Mouse (Mus musculus) ZHBTc4 (cell line): ENCODE data around the gene Safb.
A peak's percentile ranks its signal among the peaks of the same experiment; 100 is the strongest.
"Not testable (repeated sequence)": the region's sequence is repeated elsewhere in the genome, so short reads cannot be mapped to it uniquely, and the experiment has no call there.

Experiments
- DNase-seq: peaks from one replicate; pipeline ENCODE4 v3.0.0-alpha.2; 2011; ENCODE audit warnings: low read depth, low spot score

Safb gene

DNA sequence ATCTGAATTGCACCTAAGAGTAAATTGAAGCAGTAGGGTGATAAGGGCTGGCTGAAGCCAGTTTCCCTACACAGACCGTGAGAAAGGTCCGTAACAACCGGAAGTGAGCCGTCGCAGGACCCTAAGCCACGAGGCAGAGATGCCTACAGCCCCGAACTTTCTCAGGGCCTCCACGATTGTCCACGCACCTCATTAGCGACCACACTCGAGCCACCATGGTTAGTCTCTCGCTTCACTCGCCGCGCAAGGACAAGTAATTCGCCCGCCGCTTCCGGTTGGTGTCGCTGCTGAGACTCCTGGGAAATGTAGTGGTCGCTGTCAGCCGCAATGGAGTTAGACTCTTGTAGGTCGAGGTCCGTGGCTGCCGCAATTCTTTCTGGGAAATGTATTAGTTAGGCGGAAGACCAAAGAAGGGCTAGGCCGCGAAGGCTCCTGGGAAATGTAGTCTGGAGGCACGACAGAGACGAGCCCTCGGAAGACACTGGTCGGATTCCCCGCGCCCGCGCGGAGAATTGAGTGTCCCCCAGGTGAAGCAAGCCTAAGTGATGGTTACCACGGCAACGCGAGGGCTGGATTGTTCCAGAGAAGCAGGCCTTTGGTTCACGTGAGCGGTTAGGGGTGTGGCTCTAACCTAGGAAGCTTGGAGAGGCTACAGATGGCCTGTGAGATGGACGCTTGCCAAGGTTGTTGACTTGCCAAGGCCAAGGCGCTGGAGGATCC, 25.0 kb downstream of the Safb start, which contains the start of gene 2410015M20Rik:
Gene 2410015M20Rik, minus strand, starts transcription at position 320 of the 720 bp plus-strand sequence.
- peak; percentile 99 for DNase-seq

DNA sequence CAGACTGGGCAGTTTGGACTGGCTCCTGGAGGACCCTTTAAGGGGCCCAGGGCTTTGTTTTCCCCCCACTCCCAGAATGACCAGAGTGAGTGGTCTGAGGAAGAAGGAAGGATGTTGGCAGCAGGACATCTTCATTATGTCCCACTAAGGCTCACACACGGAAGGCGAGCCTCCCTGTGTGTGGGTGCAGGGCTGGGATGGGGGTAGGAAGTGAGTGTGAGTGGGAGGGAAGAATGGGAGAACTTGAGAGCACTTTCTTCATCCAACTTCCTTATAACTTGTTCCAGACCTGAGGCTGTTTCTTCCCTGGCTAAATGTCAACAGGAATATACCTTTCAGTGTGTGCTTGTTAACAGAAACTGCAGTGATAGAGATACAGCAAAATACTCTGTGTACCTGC, 26.7 kb downstream of the Safb start:
- DNase-seq: no peak

DNA sequence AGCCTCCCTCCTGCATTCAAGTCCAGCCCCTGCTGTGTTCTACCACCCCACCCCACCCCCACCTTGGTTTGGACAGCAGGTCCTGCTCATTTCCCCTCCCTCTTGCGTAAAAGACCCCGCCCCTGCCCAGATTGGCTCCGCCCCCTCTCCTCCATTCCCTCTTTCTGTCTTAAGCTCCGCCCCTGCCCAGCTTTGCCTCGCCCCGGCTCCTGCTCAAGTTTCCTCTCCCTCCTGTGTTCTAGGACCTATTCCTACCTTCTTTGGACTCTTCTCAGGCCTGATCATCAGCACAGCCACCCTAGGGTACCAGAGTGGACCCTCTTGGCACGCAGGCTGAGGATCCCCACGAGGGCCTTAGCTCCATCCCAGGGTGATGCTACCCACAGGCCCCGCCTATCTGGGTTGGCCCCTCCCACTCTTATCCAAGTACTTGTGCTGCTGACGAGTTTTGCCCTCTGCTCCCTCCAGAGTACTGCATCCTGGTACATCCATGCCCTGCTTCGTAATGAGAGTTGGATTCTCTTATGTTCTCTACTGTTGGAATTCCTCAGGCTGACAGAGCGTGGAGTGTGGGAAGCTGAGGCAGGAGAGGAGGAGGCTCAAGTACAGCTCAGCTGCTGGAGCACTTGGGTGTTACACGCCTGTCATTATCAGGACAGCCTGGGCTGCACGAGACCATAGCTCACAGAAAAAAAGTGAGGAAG, 27.4 kb downstream of the Safb start:
- DNase-seq: peak; percentile 97

DNA sequence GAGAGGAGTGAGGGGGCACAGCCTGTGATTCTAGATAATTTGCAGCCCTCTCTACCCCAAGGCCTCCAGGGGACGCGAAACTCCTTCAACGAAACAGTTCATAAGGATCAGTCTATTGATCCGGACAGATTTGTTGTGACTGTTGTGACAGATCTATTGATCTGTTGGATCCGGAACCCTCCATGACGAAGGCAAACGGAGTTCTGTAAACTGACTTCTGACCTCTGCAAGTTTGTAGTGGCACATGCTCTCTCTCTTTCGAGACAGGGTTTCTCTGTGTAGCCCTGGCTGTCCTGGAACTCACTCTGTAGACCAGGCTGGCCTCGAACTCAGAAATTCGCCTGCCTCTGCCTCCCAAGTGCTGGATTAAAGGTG, 27.9 kb downstream of the Safb start:
- not testable (repeated sequence) for DNase-seq

DNA sequence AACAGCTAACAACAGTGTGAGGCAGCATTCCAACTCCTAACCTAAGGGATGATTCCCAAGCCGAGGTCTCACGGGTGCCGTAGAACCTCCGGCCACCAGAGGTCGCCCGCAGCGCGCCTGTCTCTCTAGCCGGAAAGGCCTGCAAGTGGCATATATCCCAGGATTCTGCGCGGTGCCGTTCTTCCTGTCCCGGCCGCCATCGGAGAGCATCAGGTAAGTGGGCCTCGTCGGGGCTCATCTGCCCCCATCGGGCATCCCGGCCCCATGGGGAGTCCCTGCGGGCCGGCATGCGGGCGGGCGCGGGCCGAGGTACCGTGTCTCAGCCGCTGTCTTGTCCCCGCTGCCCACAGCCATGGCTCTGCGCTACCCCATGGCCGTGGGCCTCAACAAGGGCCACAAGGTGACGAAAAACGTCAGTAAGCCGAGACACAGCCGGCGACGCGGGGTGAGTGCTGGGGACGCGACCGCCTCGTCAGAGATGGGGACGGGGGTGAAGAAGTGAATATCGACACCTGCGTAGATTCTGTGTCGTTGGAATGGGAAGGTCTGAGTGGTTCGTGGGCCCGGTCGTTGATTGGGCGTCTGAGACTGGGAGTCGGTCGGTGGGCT, 28.7 kb downstream of the Safb start, which contains the start of gene Rpl36:
Gene Rpl36, plus strand, starts transcription at position 181 of the 609 bp plus-strand sequence.
- DNase-seq: peak; percentile 96

DNA sequence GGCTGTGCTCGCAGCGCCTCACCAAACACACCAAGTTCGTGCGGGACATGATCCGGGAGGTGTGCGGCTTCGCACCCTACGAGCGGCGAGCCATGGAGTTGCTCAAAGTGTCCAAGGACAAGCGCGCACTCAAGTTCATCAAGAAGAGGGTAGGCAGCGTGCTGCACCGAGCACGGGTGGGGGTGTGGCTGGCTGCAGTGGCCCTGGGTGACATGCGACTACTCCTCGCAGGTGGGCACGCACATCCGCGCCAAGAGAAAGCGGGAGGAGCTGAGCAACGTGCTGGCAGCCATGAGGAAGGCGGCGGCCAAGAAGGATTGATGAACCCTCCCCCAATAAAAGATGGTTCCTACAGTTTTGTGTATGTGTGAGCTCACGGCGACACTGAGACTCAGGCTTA, 29.3 kb downstream of the Safb start:
- peak; percentile 85 for DNase-seq

DNA sequence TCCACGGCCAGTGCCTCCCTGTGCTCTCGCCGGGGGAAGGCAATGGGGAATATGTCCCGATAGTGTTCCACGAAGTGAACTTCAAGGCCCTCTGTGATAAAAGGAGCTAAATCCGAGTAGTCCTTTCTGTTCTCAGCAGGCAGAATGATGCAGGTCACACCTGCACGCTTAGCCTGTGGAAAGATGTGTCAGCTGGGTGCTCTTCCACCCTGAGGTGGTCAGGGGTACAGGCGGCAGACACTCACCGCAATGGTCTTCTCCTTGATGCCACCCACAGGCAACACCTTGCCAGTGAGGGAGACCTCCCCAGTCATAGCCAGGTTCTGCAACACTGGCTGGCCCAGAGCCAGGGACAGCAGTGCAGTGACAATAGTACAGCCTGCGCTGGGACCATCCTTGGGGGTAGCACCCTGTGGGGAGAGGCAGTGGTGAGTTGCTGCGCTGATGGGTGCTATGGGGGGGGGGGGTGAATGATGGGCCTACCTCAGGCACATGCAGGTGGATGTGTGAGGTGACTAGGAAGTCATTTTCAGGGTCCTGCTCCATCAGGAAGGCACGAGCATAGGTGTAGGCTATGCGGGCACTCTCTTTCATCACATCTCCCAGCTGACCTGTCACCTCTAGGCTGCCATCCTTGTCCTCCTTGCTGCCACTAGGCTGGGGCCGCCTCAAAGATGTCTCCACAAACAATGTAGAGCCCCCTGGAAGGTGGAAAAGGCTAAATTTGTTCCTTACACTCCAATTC, 29.9 kb downstream of the Safb start:
- DNase-seq: peak; percentile 68

DNA sequence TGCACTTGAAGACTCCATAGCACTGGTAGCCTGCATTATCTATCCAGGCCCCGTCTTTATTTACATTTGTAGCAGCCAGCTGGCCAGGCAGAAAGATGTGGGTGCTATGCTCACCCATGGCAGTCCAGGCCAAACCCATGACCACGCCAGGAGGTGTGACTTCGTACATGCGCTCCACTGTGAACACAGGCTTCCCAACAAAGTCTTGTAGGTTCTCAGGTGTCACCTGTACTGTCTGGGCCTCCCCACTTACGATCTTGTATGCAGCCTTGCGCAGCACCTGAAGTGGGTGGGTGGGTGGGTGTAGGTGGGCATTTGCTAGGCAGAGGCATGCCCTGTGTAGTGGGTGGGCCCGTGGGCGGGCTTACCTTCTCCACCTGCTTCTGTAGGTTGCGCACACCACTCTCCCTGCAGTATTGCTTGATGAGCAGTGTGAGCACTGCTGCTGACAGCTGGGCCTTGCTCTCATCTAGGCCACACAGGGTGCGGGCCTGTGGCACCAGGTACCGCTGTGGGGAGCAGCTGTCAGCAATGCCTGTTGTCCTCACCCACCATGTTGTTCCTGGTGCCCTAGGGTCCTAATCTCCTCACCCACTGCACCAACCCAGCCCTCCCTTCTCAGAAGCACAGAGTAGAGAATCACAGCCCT, 30.6 kb downstream of the Safb start:
- peak; percentile 70 for DNase-seq

DNA sequence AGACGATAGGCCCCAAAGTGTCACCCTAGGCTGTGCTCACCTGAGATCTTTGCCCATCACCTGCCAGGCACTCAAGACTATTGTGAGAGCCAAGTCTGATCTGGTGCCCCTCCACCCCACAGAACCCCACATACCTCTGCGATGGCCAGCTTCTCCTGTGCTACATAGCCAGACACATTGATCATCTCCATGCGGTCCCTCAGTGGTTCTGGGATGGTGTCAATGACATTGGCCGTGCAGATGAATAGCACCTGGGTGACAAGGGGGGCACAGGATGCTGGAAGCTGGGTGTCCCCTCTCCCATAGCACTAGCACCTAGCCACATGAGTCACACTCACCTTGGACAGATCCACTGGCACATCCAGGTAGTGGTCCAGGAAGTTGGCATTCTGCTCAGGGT, 31.2 kb downstream of the Safb start:
- DNase-seq: no peak

DNA sequence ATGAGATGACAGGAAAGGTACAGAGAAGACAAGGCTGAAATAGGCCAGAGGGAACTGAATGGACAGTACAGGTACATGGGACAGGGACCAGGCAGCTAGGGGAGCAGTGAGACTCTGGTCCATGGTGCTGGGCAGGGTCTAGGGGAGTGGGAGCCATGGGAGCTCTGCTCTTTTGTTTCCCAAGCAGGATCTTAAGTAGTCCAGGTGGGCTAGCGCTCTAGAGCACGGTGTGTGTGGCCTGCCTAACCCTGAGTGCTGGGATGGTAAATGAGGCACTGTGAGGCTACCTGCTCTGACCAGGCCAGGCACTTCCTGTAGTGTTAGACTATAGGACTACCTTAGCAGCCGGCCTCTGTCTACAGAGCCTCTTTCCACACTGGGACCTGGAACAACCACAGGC, 32.1 kb downstream of the Safb start:
- DNase-seq: peak; percentile 33

DNA sequence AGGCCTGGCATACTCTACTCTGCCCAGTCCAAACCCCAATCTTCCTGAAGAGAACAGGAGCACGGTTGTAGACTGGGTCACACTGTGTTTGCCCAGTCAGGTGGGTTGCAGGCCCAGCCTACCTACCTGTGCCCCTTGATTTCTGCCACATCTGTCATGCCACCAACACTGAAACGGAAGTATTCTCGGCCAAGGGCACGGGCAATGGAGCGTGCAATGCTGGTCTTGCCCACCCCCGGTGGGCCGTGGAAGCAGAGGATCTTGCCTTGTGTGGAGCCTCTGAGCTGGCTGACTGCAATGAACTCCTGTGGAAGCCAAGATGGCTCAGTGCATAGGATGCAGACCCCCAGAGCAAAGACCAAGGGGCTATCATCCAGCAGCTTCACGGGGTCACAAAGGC, 33.0 kb downstream of the Safb start:
- DNase-seq: no peak

DNA sequence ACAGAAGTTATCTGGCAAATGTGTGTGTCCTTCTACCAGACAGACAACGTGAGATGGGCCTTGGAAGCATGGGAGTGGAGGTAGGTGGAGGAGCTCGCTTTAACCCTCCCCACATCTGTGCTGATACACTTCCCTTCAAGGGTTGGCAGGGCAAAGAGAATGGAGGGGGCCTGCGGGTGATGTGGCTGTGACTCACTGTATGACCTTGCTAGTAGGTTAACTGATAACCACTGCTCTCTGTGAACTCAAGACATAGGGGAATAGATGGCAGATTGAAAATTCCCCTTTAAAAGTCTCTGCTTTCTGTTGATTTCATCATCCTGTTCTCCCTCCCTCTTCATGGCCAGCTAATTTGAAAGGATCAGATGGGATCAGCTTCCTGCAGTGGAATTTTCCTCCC, 40.9 kb downstream of the Safb start:
- no peak for DNase-seq

DNA sequence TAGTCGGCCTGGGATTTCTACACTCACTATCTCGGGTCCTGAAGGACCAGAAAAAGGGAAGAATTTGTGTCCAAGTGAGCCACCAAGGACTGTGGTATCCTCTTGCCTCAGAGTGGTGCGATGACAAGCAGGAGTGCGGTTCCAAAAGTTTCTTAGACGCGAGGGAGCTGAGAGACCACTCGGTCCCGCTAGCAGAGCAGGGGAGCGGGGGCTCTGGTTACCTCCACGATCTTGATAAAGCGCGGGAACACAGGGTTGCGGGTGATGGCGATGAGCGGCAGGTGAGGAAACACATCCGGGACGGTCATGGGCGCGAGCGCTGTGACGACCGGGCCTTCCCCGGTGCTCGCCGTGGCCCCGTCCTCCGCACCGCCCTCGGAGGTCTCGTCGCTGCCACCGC, 41.6 kb downstream of the Safb start:
- peak; percentile 25 for DNase-seq

DNA sequence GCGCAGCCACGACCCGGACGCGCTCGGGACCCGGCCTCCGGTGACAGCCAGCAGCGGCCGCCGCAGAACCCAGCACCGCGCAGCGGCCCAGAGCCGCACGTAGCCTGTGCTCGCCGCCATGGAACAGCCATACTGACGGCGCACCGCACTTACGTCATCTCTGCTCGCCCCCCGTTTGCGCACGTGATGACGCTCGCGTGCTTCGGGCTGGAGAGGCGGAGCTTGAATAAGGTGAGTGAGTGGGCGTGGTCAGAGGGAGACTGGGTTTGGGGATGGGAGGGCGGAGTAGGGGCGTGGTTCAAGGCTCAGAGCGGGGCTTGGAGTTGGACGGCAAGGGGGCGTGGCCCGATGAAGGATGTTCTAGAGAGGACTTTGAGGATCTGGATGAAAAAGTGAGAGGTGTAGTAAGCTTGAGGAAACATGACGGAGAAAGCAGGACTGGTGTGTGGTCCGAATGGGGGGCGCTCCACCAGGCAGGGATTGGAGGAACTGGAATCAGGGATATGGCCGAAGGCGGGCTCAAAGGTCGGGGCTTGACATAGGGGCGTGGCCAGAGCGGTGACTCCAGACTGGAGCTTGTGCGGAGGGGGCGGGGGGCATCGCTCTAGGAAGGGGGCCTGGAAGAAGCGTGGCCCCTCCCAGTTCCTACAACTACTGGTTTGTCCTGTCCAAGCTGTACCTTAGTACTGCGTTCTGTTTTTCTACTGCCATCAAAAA, 42.3 kb downstream of the Safb start, which contains the start of gene Lonp1:
Gene Lonp1, minus strand, starts transcription at position 134 of the 717 bp plus-strand sequence.
- peak; percentile 99 for DNase-seq

DNA sequence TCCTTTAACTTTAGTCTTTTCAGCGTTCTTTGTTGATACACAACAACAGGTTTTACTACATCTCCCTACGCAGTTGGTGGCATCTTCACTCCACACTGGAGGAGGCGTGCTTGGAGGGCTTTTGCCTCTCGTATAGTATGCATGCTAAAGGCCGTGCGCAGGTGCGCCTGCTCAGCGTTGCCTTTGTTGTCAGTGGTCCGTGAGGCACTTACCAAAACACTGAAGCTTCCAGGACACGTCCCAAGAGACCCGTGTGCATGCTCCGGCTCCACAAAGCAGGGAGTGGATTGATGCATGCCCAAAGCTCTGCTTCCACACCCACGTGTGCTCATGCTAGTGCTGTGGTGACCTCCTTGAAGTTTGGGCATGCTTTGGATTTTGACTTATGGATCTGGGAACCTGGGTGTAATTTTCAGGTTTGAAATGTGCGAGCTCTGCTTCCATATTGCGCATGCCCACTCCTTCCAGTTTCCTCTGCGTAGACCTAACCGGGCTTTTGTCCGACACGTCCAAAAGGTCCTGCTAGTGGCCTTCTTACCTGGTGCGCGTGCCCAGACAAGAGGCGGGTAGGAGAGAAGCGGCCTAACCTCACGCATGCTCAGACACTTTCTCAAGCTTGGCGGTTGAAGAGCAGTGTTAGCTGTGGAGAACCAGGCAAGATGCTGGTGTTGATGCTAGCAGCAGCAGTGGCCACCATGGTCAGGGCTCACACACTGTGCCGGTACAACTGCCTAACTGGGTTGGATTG, 43.1 kb downstream of the Safb start, which contains the start of gene Catsperd:
Gene Catsperd, plus strand, starts transcription at position 614 of the 748 bp plus-strand sequence.
- DNase-seq: peak; percentile 75

DNA sequence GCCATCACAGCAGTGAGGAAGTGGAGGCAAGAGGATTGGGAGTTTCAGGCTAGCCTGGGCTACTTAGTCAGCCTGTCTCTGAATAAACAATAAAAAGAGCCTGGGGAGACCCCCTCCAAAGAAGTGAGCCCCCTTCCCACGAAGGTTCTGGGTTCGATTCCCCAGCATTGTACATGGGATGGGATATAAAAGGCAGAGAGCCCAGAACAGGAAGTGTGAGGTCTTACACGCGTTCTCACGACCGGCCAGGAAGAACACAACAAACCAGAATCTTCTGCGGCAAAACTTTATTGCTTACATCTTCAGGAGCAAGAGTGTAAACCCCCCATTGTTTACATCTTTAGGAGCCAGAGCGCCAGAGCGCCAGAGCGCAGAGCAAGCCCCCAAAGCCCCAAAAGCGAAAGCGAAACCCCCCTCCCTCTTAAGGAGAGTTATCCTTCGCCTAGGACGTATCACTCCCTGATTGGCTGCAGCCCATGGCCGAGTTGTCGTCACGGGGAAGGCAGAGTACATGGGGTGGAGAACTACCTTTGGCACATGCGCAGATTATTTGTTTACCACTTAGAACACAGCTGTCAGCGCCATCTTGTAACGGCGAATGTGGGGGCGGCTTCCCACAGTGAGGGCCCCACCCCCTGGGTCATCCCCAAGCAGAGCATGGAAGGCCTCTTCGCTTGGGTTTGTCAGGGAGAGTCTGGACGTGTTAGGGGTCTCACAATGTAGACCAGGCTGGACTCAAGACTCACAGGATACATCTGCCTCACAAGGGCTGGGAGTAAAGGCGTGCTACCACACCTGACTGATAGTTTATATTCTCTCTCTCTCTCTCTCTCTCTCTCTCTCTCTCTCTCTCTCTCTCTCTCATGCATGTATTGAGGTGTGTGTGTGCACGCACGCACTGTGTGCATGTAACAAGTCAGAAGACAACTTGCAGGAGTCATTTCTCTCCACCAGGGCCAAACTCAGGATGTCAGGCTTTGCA, 45.5 kb downstream of the Safb start:
- DNase-seq: peak; percentile 30

DNA sequence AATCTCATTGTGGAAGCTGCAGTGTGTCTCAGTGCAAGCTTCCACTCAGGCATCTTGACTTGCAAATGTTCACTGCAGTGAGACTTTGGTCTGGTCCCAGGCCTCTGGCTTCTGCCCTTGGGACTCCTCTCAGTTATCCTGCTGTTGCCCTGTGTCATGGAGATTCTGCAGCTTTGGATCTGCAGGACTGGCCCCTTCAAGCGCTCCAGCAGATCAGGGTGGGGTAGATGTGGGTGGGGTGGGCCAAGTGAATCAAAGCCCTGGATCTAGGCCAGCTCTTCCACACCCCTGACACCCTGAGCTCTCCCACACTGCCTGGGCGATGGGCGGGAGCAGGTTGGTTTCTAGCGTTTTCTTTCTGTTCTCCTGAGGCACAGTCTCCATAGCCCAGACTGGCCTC, 47.2 kb downstream of the Safb start:
- peak; percentile 97 for DNase-seq

DNA sequence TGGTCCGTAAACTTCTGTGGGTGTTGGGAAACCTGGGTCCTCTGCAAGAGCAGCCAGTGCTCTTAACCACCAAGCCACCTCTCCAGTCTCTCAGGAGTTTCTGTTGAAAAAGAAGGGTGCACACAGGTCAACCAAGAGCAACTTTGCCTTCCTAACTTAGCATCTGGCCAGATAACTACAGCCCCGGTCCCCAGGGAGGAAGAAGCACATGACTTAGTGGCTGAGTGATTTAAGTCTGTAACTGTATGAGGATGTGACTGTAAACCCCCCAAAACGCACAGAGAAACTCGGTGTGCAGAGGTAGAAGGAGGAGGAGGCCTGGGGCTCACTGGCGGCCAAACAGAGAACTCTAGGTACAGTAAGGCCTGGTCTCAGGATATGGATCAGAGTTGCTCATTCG, 49.4 kb downstream of the Safb start:
- DNase-seq: no peak

DNA sequence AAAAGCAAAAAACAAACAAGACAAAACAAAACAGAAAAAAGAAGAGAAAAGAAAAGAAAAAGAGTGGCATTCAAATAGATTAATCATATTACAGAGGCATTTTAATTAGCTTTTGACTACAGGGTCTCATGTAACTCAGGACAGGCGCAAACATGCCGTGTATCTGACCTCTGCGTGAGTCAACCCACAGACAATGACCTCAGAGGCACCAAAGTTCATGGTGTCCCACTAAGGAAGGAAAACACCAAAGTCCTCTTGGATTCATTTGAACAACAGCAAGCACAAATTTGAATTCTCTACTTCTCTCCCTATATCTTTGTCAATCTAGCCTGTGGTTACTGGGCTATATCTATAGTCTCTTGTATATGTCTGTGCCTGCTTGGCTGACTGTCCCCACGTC, 58.6 kb downstream of the Safb start:
- DNase-seq: no peak
